Mouse (Mus musculus): ENCODE results near the gene Wee1.

DNA sequence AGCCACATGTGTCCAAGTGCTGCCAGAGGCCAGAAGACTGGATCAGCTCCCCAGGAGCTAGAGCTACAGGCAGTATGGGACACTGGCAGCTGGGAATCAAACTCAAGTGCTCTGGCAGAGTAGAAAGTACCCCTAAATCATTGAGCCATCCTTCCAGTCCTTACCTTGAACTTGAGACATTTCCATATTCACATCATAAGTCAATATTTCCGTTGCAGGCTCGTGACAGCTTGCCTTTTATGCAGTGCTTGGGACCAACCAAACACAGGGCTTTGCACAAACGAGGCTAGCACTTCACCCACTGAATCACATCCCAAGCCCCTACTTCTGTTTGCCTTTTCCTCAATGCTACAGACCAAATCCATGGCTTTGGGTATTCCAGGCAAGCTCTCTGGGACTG lies 36.2 kb downstream of the Wee1 start:
- no peak for TF ChIP-seq POLR2A (IDR thresholded peaks at IDR 0.05; ENCODE audit: low read depth, low read length)
- TF ChIP-seq CTCF (conservative IDR thresholded peaks at IDR 0.05; ENCODE audit: insufficient read depth, insufficient read length, low read depth, low read length) = no peak
